Mouse (Mus musculus) hindbrain, postnatal 0 days (tissue): ENCODE results near the gene Tex35. TPM values are rescaled to one million over a fixed set of nuclear protein-coding genes. Genes with fewer than 3 reads are reported as not detected.

ENCODE experiments used
- ATAC-seq: fragments of 200-750 bp; cut with Nextera tagmentation; 2 replicates; pipeline ENCODE4 v1.8.0; 2017; ENCODE audit warnings: mild to moderate bottlenecking, moderate TSS enrichment, moderate library complexity
- DNase-seq: peaks from one replicate; pipeline ENCODE4 v3.0.0-alpha.2; 2015; ENCODE audit warnings: low spot score
- H3K27ac ChIP-seq: fragments of 300-500 bp; sonication (generic); 2 replicates; pipeline ENCODE4 v1.5.1; 2014; ENCODE audit warnings: mild to moderate bottlenecking
- H3K27me3 ChIP-seq: fragments of 300-500 bp; sonication (generic); 2 replicates; pipeline ENCODE4 v1.6.1; 2014; ENCODE audit warnings: low read length, mixed read lengths; ENCODE audit not compliant: insufficient read depth
- H3K36me3 ChIP-seq: fragments of 300-500 bp; sonication (generic); 2 replicates; pipeline ENCODE4 v1.6.1; 2014; ENCODE audit warnings: low read length, mixed read lengths; ENCODE audit not compliant: insufficient read depth
- H3K4me1 ChIP-seq: fragments of 300-500 bp; sonication (generic); 2 replicates; pipeline ENCODE4 v1.6.1; 2014; ENCODE audit warnings: antibody characterized with exemption, low read length, mixed read lengths; ENCODE audit not compliant: insufficient read depth
- H3K4me2 ChIP-seq: fragments of 300-500 bp; sonication (generic); 2 replicates; pipeline ENCODE4 v1.6.1; 2014; ENCODE audit warnings: low read depth, mild to moderate bottlenecking, low read length, moderate library complexity, mixed read lengths
- H3K4me3 ChIP-seq: fragments of 300-500 bp; sonication (generic); 2 replicates; pipeline ENCODE4 v1.5.1; 2014; ENCODE audit warnings: low read length
- H3K9ac ChIP-seq: fragments of 300-500 bp; sonication (generic); replicated peaks from 2 replicates; pipeline ENCODE4 v1.6.1; 2014; ENCODE audit warnings: mild to moderate bottlenecking, low read length, moderate library complexity, mixed read lengths
- H3K9me3 ChIP-seq: fragments of 300-500 bp; sonication (generic); 2 replicates; pipeline ENCODE4 v1.6.1; 2016; ENCODE audit warnings: low read length, mixed read lengths
- CTCF ChIP-seq: IDR thresholded peaks from 2 replicates; pipeline ENCODE4 v1.5.1; 2016; ENCODE audit warnings: antibody characterized with exemption, control low read depth, low read depth
- WGBS: fragments of 180-500 bp; shearing (Covaris S2); extraction: QIAGEN DNeasy Blood & Tissue Kit; methylation state at CpG from one replicate; pipeline ENCODE4 v1.1.7; 2014; 5-methylcytosine and 5-hydroxymethylcytosine counted together
- polyA plus RNA-seq: library from polyadenylated mRNA; unstranded; fragments of >200 nt; fragmentation: Nextera tagmentation; extraction: Ambion mirVana; gene quantifications from 2 replicates; pipeline ENCODE4 v1.2.1, GENCODE M21; 2015
- total RNA-seq: library from RNA; depleted of rRNA; stranded (reverse); fragments of >200 nt; gene quantifications from 2 replicates; pipeline ENCODE4 v1.2.3, GENCODE M21; 2014

Tex35 gene
- total and polyA plus RNA-seq, 2 experiments from 2014 or later, result not detected

DNA sequence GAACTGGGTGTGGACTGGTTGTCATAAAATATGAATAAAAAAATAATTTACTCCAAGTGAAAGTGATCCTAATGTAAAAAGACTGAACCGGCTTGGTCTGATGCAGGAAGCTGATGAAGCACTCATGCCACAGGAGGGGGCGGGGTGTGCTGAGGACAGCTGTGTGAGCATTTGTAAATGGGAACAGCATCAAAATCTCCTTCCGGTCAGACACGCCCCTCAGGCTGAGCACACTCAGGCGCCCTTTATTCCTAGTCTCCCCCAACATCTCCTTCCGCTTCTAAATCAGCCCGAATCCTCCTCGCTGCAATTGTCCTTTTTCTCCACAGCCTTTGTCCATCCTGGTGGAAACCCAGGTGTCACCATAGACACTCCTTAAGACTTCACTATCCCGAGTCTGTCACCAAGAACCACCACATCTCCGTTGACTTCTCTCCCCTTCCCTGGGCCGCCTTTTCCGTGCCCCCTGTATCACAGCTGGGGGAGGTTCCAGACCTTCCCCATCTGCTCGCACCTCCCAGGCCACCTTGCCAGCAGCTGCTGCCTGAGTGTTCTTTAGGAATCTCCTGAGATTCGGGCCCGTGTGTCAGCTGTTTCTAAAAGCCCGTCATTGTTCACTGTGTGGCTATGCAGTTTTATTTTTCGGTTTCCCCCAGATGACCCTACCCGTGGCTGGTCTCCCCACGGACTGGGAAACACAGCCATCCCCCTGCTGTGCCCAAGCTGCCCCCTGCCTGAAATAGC lies 7.2 kb downstream of the Tex35 start:
- TF ChIP-seq CTCF, result no peak

GRCm38 (mm10) chr1:157095534-157095933 lies 12.9 kb downstream of the Tex35 start:
- no peak for ATAC-seq
- 88% methylated on average over 4 of the region's 4 CpGs for WGBS

More for the DNA sequence above, 7.2 kb downstream of the Tex35 start:
- no peaks in the 10 kb centered on the region for H3K9me3 ChIP-seq
- no peaks in the 10 kb centered on the region for H3K27me3 ChIP-seq
- 13% methylated on average over 19 of the region's 19 CpGs for WGBS
- peak overlapping the region; percentile 55 for H3K4me2 ChIP-seq
- ATAC-seq, result peak; percentile 85
- peak overlapping the region; percentile 21 for H3K4me3 ChIP-seq
- peak overlapping the region; percentile 48; the same call in 1 of the 2 replicates for H3K27ac ChIP-seq
- H3K36me3 ChIP-seq, result no peaks in the 10 kb centered on the region
- peak; percentile 72 for DNase-seq
- peaks cover 8% of the 10 kb centered on the region for H3K4me1 ChIP-seq
- H3K9ac ChIP-seq, result peak overlapping the region; percentile 37; the same call in 1 of the 2 replicates

GRCm38 (mm10) chr1:157092622-157093021 lies 15.9 kb downstream of the Tex35 start:
- Histone ChIP-seq H3K9ac (no peak overlapping the region), H3K4me3 (no peak overlapping the region), H3K4me2 (no peak overlapping the region), H3K27me3 (no peaks in the 10 kb centered on the region), H3K4me1 (no peaks in the 10 kb centered on the region), H3K27ac (no peak overlapping the region), H3K36me3 (no peaks in the 10 kb centered on the region), H3K9me3 (no peaks in the 10 kb centered on the region)
- WGBS, result 84% methylated on average over 1 of the region's 1 CpGs
- TF ChIP-seq CTCF, result no peak
- DNase-seq (no peak), ATAC-seq (no peak)

More at GRCm38 (mm10) chr1:157095534-157095933, 12.9 kb downstream of the Tex35 start:
- Histone ChIP-seq H3K4me3 (no peak overlapping the region), H3K9me3 (no peaks in the 10 kb centered on the region), H3K27ac (no peak overlapping the region), H3K4me1 (no peaks in the 10 kb centered on the region), H3K4me2 (no peak overlapping the region), H3K9ac (no peak overlapping the region), H3K36me3 (no peaks in the 10 kb centered on the region), H3K27me3 (no peaks in the 10 kb centered on the region)
- DNase-seq, result no peak
- TF ChIP-seq CTCF, result no peak

GRCm38 (mm10) chr1:157092140-157092539 lies 16.3 kb downstream of the Tex35 start:
- peak; percentile 45 for TF ChIP-seq CTCF
- no peaks in the 10 kb centered on the region for H3K9me3 ChIP-seq
- H3K4me3 ChIP-seq, result no peak overlapping the region
- H3K27ac ChIP-seq, result no peak overlapping the region
- DNase-seq (no peak), ATAC-seq (no peak)
- no peaks in the 10 kb centered on the region for H3K36me3 ChIP-seq
- no peaks in the 10 kb centered on the region for H3K27me3 ChIP-seq
- no peaks in the 10 kb centered on the region for H3K4me1 ChIP-seq
- no peak overlapping the region for H3K4me2 ChIP-seq
- no peak overlapping the region for H3K9ac ChIP-seq
- WGBS, result 71% methylated on average over 4 of the region's 4 CpGs

- ATAC-seq (no peak), DNase-seq (no peak)
- Histone ChIP-seq H3K9ac (no peak overlapping the region), H3K27me3 (no peaks in the 10 kb centered on the region), H3K4me3 (no peak overlapping the region), H3K4me1 (no peaks in the 10 kb centered on the region), H3K4me2 (no peak overlapping the region), H3K9me3 (no peaks in the 10 kb centered on the region), H3K27ac (no peak overlapping the region), H3K36me3 (no peaks in the 10 kb centered on the region)
- TF ChIP-seq CTCF, result no peak
- 78% methylated on average over 3 of the region's 3 CpGs for WGBS
Observed at GRCm38 (mm10) chr1:157090835-157091234, 17.6 kb downstream of the Tex35 start.

DNA sequence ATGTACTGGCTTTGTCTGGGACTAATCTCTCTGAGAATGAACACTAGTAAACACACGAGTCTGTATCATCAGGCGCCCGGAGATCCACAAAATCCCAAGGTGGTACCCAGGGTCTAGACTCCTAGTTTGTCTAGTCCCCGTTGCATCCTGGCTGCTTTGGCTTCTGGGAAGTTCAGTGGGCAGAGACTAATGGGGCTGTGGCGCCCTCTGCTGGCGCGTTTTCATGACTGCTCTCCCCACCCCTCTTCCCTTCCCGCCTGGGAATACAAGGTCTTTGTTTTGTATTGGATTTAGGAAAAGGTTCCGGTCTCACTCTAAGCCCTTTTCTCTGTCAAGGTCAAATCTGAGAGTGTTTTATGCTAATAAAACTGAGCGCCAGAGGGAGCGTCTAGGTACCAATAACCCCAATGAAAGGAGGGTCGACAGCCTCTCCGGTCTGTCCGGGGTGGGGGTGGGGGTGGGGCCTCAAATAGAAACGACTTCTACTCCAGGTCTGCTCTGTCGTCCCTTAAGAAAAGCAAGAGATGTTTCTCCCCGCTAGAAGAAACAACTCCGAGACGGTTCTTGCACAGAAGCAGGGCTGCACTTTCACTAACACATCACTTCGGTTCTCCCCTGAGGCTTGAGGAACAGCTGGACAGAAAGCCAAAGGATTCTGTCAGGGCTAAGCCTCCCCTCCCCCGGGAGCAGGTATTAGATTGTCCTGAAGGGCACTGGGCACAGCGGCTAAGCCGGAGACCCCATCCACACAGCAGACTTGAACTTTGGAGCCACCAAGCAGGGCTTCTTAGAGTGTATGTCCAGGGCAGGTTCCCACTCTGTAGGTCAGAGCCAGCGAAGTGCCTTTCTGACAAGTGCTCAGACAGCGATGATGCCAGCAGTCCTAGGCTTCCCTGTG lies 22.1 kb downstream of the Tex35 start:
- Histone ChIP-seq H3K9me3 (no peaks in the 10 kb centered on the region), H3K4me2 (peak overlapping the region; percentile 62), H3K27ac (no peak overlapping the region), H3K36me3 (no peaks in the 10 kb centered on the region), H3K27me3 (no peaks in the 10 kb centered on the region), H3K9ac (peak overlapping the region; percentile 14), H3K4me1 (no peaks in the 10 kb centered on the region), H3K4me3 (peak overlapping the region; percentile 33)
- 9% methylated on average over 25 of the region's 25 CpGs for WGBS
- DNase-seq (peak; percentile 86), ATAC-seq (peak; percentile 70)
- peak; percentile 86 for TF ChIP-seq CTCF
